Mouse (Mus musculus): ENCODE measurements around the gene Tob1.

Gene Tob1

GRCm38 (mm10) chr11:94198405-94199146 is 12.7 kb upstream of the Tob1 start:
- no peak for DNase-seq (ENCODE audit: low spot score)

- no peak for DNase-seq (ENCODE audit: low spot score)
These were observed 11.5 kb upstream of the Tob1 start for GRCm38 (mm10) chr11:94199771-94200170.

- DNase-seq (ENCODE audit: low spot score), result no peak
These were observed 10.8 kb upstream of the Tob1 start for GRCm38 (mm10) chr11:94200422-94200821.

- DNase-seq (ENCODE audit: low spot score), result no peak
These were observed 9.1 kb upstream of the Tob1 start for GRCm38 (mm10) chr11:94202106-94202505.

- DNase-seq (ENCODE audit: low spot score), result no peak
These were observed 8.2 kb upstream of the Tob1 start for GRCm38 (mm10) chr11:94203066-94203465.

- no peak for DNase-seq (ENCODE audit: low spot score)
These were observed 4.7 kb upstream of the Tob1 start for GRCm38 (mm10) chr11:94206398-94207114.

GRCm38 (mm10) chr11:94208811-94209675 is 2.2 kb upstream of the Tob1 start:
- DNase-seq (ENCODE audit: low spot score), result no peak

GRCm38 (mm10) chr11:94209695-94210131 is 1.5 kb upstream of the Tob1 start:
- peak; percentile 57 for DNase-seq (ENCODE audit: low spot score)

GRCm38 (mm10) chr11:94210191-94211086 is 815 bp upstream of the Tob1 start:
- DNase-seq (ENCODE audit: low spot score), result peak; percentile 97

- peak; percentile 56 for DNase-seq (ENCODE audit: low spot score)
These were observed 616 bp downstream of the Tob1 start for GRCm38 (mm10) chr11:94211651-94212488.

- DNase-seq (ENCODE audit: low spot score), result no peak
These were observed 1.2 kb downstream of the Tob1 start for GRCm38 (mm10) chr11:94212489-94212836.

- no peak for DNase-seq (ENCODE audit: low spot score)
These were observed 1.7 kb downstream of the Tob1 start for GRCm38 (mm10) chr11:94212997-94213396.

GRCm38 (mm10) chr11:94213735-94214594 is 2.7 kb downstream of the Tob1 start:
- no peak for DNase-seq (ENCODE audit: low spot score)

- no peak for DNase-seq (ENCODE audit: low spot score)
These were observed 4.3 kb downstream of the Tob1 start for GRCm38 (mm10) chr11:94215581-94215980.

GRCm38 (mm10) chr11:94216247-94216646 is 5.0 kb downstream of the Tob1 start:
- no peak for DNase-seq (ENCODE audit: low spot score)

- no peak for DNase-seq (ENCODE audit: low spot score)
These were observed 10.0 kb downstream of the Tob1 start for GRCm38 (mm10) chr11:94221257-94221656.

- no peak for DNase-seq (ENCODE audit: low spot score)
These were observed 12.3 kb downstream of the Tob1 start for GRCm38 (mm10) chr11:94223531-94223930.

GRCm38 (mm10) chr11:94225985-94226384 is 14.7 kb downstream of the Tob1 start:
- DNase-seq (ENCODE audit: low spot score), result peak; percentile 91

GRCm38 (mm10) chr11:94228416-94228815 is 17.2 kb downstream of the Tob1 start:
- no peak for DNase-seq (ENCODE audit: low spot score)

Measured in lung, postnatal 25 days (tissue).